ENCODE assay signal across 27 mouse cellular contexts in genomic region chr8:12264996-12265395, GRCm38 (mm10). TPM values are rescaled to one million over a fixed set of nuclear protein-coding genes. Genes with fewer than 3 reads are reported as not detected.
DNase-seq lines count a peak whose midpoint lies in the region; ATAC-seq and TF ChIP-seq lines count a peak whose summit lies in the region.
"Had no signal": no experiment of that assay in that cellular context is flagged by ENCODE, and none has a peak within 500 bp of the region (broad histone marks: within the 10 kb centered on the region; RNA-seq: fewer than 3 reads in every experiment).

No protein-coding gene starts in this region.

- no peak overlapping the region for H3K27ac ChIP-seq in hindbrain, postnatal 0 days
- no peak overlapping the region for H3K27ac ChIP-seq in hindbrain, embryonic 12.5 days
- no peak overlapping the region for H3K27ac ChIP-seq in midbrain, embryonic 11.5 days (ENCODE audit: low read depth, low read length)
- H3K27ac ChIP-seq in midbrain, embryonic 14.5 days (replicated peaks; ENCODE audit: low read depth, low read length), result no peak overlapping the region
- H3K27ac ChIP-seq: embryonic facial prominence, embryonic 13.5 days; embryonic facial prominence, embryonic 15.5 days; forebrain, embryonic 10.5 days; forebrain, embryonic 12.5 days had no signal

- WGBS in hindbrain, postnatal 0 days, result 61% methylated on average over 8 of the region's 8 CpGs
- WGBS in hindbrain, embryonic 12.5 days, result 91% methylated on average over 8 of the region's 8 CpGs
- WGBS in midbrain, embryonic 11.5 days, result 94% methylated on average over 8 of the region's 8 CpGs
- WGBS in midbrain, embryonic 14.5 days, result 92% methylated on average over 8 of the region's 8 CpGs

- H3K4me1 ChIP-seq in hindbrain, postnatal 0 days (ENCODE audit: insufficient read depth, low read length), result no peaks in the 10 kb centered on the region
- H3K4me1 ChIP-seq in hindbrain, embryonic 12.5 days, result peaks cover 8% of the 10 kb centered on the region; the same call in 1 of the 2 replicates
- peaks cover 14% of the 10 kb centered on the region for H3K4me1 ChIP-seq in midbrain, embryonic 11.5 days (ENCODE audit: control insufficient read depth, insufficient read depth, low read length)
- H3K4me1 ChIP-seq in midbrain, embryonic 14.5 days (ENCODE audit: control insufficient read depth, insufficient read depth, low read length), result no peaks in the 10 kb centered on the region
- H3K4me1 ChIP-seq: embryonic facial prominence, embryonic 15.5 days had no signal

- no peaks in the 10 kb centered on the region for H3K9me3 ChIP-seq in hindbrain, postnatal 0 days (ENCODE audit: low read length)
- H3K9me3 ChIP-seq in hindbrain, embryonic 12.5 days (replicated peaks), result no peaks in the 10 kb centered on the region
- H3K9me3 ChIP-seq in midbrain, embryonic 11.5 days (ENCODE audit: control insufficient read depth, low read length), result no peaks in the 10 kb centered on the region; the same call in 1 of the 2 replicates
- no peaks in the 10 kb centered on the region for H3K9me3 ChIP-seq in midbrain, embryonic 14.5 days (ENCODE audit: control insufficient read depth, low read length)
- H3K9me3 ChIP-seq: embryonic facial prominence, embryonic 13.5 days; embryonic facial prominence, embryonic 15.5 days; forebrain, embryonic 10.5 days; forebrain, embryonic 12.5 days had no signal

- H3K27me3 ChIP-seq in hindbrain, postnatal 0 days (ENCODE audit: insufficient read depth, low read length), result no peaks in the 10 kb centered on the region
- H3K27me3 ChIP-seq in hindbrain, embryonic 12.5 days, result peaks cover 53% of the 10 kb centered on the region
- H3K27me3 ChIP-seq in midbrain, embryonic 11.5 days (ENCODE audit: control insufficient read depth, insufficient read depth, low read length), result no peaks in the 10 kb centered on the region; the same call in 1 of the 2 replicates
- no peaks in the 10 kb centered on the region for H3K27me3 ChIP-seq in midbrain, embryonic 14.5 days (ENCODE audit: control insufficient read depth, insufficient read depth, low read length)

- ATAC-seq in hindbrain, postnatal 0 days, result no peak
- no peak for ATAC-seq in hindbrain, embryonic 12.5 days (ENCODE audit: low FRiP score)
- ATAC-seq in midbrain, embryonic 11.5 days (ENCODE audit: low FRiP score), result no peak
- ATAC-seq in midbrain, embryonic 14.5 days (ENCODE audit: low FRiP score, low TSS enrichment), result no peak
- ATAC-seq: forebrain, embryonic 14.5 days; forebrain, embryonic 16.5 days had no signal

- TF ChIP-seq POLR2A in brain, embryonic 14.5 days (IDR thresholded peaks at IDR 0.05; ENCODE audit: borderline replicate concordance, extremely low read depth, insufficient read depth, insufficient read length, poor library complexity, severe bottlenecking), result no peak

- H3K36me3 ChIP-seq in hindbrain, postnatal 0 days (ENCODE audit: insufficient read depth, low read length), result no peaks in the 10 kb centered on the region
- H3K36me3 ChIP-seq in hindbrain, embryonic 12.5 days, result no peaks in the 10 kb centered on the region
- no peaks in the 10 kb centered on the region for H3K36me3 ChIP-seq in midbrain, embryonic 11.5 days (ENCODE audit: control insufficient read depth, insufficient read depth, low read length)
- no peaks in the 10 kb centered on the region for H3K36me3 ChIP-seq in midbrain, embryonic 14.5 days (ENCODE audit: control insufficient read depth, insufficient read depth, low read length)
- H3K36me3 ChIP-seq: embryonic facial prominence, embryonic 13.5 days; embryonic facial prominence, embryonic 15.5 days; forebrain, embryonic 10.5 days; forebrain, embryonic 12.5 days had no signal

- TF ChIP-seq CTCF in hindbrain, postnatal 0 days (IDR thresholded peaks at IDR 0.05; ENCODE audit: low read depth), result no peak
- no peak for TF ChIP-seq CTCF in brain, embryonic 14.5 days (IDR thresholded peaks at IDR 0.05; ENCODE audit: borderline replicate concordance, extremely low read depth, insufficient read depth, insufficient read length)

- H3K4me3 ChIP-seq in hindbrain, postnatal 0 days (ENCODE audit: low read length), result no peak overlapping the region
- H3K4me3 ChIP-seq in hindbrain, embryonic 12.5 days, result no peak overlapping the region
- no peak overlapping the region for H3K4me3 ChIP-seq in midbrain, embryonic 11.5 days (ENCODE audit: low read depth, low read length)
- H3K4me3 ChIP-seq in midbrain, embryonic 14.5 days (replicated peaks; ENCODE audit: low read depth, low read length), result no peak overlapping the region
- H3K4me3 ChIP-seq: embryonic facial prominence, embryonic 13.5 days; embryonic facial prominence, embryonic 15.5 days; erythroblast, embryonic 14.5 days; forebrain, embryonic 10.5 days; forebrain, embryonic 12.5 days had no signal

- DNase-seq in hindbrain, postnatal 0 days (ENCODE audit: low spot score), result peak; percentile 39
- peak; percentile 45 for DNase-seq in midbrain, embryonic 11.5 days (ENCODE audit: low spot score, missing footprints)
- no peak for DNase-seq in midbrain, embryonic 14.5 days
- peak; percentile 18 for DNase-seq in brain, embryonic 14.5 days (ENCODE audit: low read depth)
- no peak for DNase-seq in adipocyte (ENCODE audit: low spot score)
- DNase-seq: adrenal gland, adult 8-10 months; adrenal gland, postnatal 14 days; adrenal gland, postnatal 36 days; cerebellum, adult 11 months; cerebellum, adult 18-20 months; cerebellum, adult 8-10 months; cerebellum, postnatal 36 days; embryo, embryonic 11 days had no signal

- no peak overlapping the region for H3K4me2 ChIP-seq in hindbrain, postnatal 0 days (ENCODE audit: low read depth, low read length)
- no peak overlapping the region for H3K4me2 ChIP-seq in hindbrain, embryonic 12.5 days (replicated peaks)
- H3K4me2 ChIP-seq in midbrain, embryonic 11.5 days, result no peak overlapping the region
- no peak overlapping the region for H3K4me2 ChIP-seq in midbrain, embryonic 14.5 days (ENCODE audit: low read length)
- H3K4me2 ChIP-seq: embryonic facial prominence, embryonic 13.5 days; embryonic facial prominence, embryonic 15.5 days; forebrain, embryonic 12.5 days had no signal

- no peak overlapping the region for H3K9ac ChIP-seq in hindbrain, postnatal 0 days (replicated peaks; ENCODE audit: low read length)
- no peak overlapping the region for H3K9ac ChIP-seq in hindbrain, embryonic 12.5 days
- H3K9ac ChIP-seq in midbrain, embryonic 11.5 days (ENCODE audit: low read length), result no peak overlapping the region
- no peak overlapping the region for H3K9ac ChIP-seq in midbrain, embryonic 14.5 days (replicated peaks; ENCODE audit: low read length)
- H3K9ac ChIP-seq: embryonic facial prominence, embryonic 13.5 days; embryonic facial prominence, embryonic 15.5 days; forebrain, embryonic 12.5 days had no signal

RNA-seq across cellular contexts. Expression of gene A230072I06Rik, which starts 13.6 kb away (rescaled TPM):
- total RNA-seq in hindbrain, postnatal 0 days (2014; rRNA removed), result 0.36 and 0.63 TPM in 2 replicates
- not detected in 2 replicates for polyA plus RNA-seq in hindbrain, postnatal 0 days (2015; fragmentation: Nextera tagmentation; extraction: Ambion mirVana)
- 0.12 TPM in 1 of 2 replicates, not detected in the other for polyA plus RNA-seq in hindbrain, embryonic 12.5 days (2016; fragmentation: Nextera tagmentation; extraction: Ambion mirVana)
- polyA plus RNA-seq in midbrain, embryonic 11.5 days (2014; fragmentation: Nextera tagmentation; extraction: Ambion mirVana), result not detected in 2 replicates
- polyA plus RNA-seq in midbrain, embryonic 14.5 days (2014; fragmentation: Nextera tagmentation; extraction: Ambion mirVana), result not detected in 2 replicates
- 0.11 and 0.29 TPM in 2 replicates for polyA plus RNA-seq in brain, embryonic 14.5 days (2012; rRNA removed)
- total RNA-seq: adrenal gland, adult 18-20 months; adrenal gland, adult 8-10 months; adrenal gland, postnatal 14 days; adrenal gland, postnatal 36 days; common myeloid progenitor, adult 5-6 weeks; ES-E14; MEL had no signal
- polyA plus RNA-seq: C2C12; embryonic facial prominence, embryonic 11.5 days; embryonic facial prominence, embryonic 13.5 days; embryonic facial prominence, embryonic 15.5 days; erythroblast, embryonic 14.5 days; forebrain, embryonic 10.5 days; forebrain, embryonic 14.5 days had no signal

Comparison
In these comparisons a context has a peak if more than half of its experiments do, and no peak if none do; other contexts are left out.
1. DNase-seq: peak in hindbrain, postnatal 0 days (single experiment), midbrain, embryonic 11.5 days (single experiment) and brain, embryonic 14.5 days (single experiment); none in midbrain, embryonic 14.5 days (single experiment) and adipocyte (single experiment).